Mouse (Mus musculus): Measurements from ENCODE around the gene Ldlrap1.
"Not testable (repeated sequence)": the region's sequence is repeated elsewhere in the genome, so short reads cannot be mapped to it uniquely, and the experiment has no call there.

The Ldlrap1 gene

DNA sequence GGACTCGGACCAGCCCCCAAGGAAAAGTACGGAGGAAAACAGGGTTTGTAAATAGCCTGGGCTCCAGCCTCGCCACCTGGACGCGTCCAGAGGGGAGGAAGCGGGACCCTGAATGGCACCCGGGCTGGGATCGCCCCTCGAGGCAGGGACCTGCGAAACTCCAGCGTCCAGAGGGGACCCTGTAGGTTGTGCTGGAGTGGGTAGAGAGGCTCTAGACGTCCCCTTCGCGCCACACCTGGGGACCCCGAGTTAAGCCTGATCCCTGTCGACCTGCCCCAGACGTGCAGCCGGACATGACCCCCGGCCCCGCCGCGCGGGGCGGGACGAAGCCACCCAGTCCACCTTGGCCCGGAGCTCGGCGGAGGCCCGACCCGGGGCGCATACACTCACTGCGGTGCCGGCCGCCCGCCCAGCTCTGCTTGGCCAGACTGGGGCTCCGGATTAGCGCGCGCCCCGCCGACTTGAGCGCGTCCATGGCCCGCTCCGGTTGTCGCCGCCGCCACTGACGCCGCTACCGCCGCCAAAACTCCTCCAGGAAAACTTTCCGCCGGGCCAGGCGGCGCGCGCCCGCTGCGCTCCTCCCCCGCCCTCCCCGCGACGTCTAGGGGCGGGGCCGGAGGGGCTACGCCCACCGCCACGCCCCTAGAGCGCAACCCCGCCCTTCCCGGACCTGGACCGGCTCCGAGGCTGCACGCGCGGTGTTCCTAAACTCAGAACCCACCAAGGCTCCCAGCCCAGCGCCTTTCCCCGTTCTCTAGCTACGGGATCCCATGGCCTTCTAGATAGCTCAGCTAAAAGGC, at the start of gene Ldlrap1:
Ldlrap1 (minus strand) TSS at position 599 of the 800 bp plus-strand sequence.
- DNase-seq (ENCODE audit: low spot score in 2 of 2): peak; percentile 74

- no peak for DNase-seq (ENCODE audit: low spot score in 2 of 2)
Measured at GRCm38 (mm10) chr4:134814229-134814571, 46.4 kb upstream of the Ldlrap1 start.

- DNase-seq (ENCODE audit: low spot score in 2 of 2): no peak
Measured at GRCm38 (mm10) chr4:134813406-134814228, 45.8 kb upstream of the Ldlrap1 start.

GRCm38 (mm10) chr4:134804765-134805164, 36.9 kb upstream of the Ldlrap1 start:
- DNase-seq (ENCODE audit: low spot score in 2 of 2): no peak

GRCm38 (mm10) chr4:134802765-134803164, 34.9 kb upstream of the Ldlrap1 start:
- DNase-seq (ENCODE audit: low spot score in 2 of 2): no peak

DNA sequence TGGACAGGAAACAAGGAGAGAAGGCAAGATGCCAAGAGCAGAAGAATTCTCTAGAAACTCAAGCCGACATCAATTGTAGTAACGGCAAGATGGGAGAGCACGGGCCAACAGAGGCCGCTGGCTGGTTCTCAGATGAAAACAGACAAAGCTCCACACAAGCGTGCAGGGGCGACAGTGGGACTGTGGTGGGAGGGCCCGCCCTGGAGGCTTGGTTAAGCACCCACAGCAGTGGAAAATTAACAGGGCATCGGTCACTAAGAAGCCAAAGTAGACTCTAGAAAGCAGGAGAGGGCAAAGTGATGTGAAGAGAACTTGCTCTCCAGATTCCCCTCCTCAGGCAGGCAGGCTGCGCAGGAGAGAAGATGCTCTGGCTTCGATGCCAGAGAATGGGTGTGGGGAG, 34.3 kb upstream of the Ldlrap1 start:
- DNase-seq (ENCODE audit: low spot score in 2 of 2): no peak

DNA sequence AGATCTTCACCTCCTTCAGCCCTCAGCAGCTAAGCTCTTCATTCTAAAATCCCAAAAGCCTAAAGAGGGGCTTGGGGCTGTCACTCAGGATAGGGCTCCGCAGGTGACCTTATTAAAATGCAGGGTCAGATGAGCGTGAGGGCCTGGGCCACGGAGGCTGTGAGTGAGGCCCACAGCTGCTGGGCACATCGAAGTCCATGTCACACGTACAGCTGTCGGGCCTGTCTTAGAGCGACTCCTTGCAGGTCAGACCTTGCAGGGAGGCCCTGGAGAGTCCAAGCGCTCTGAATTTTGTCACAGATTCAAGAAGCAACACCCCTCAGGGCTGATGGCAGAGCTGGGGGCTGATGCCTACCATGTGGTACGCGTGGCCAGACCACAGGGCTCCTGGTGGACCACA, 32.9 kb upstream of the Ldlrap1 start:
- DNase-seq (ENCODE audit: low spot score in 2 of 2): no peak

DNA sequence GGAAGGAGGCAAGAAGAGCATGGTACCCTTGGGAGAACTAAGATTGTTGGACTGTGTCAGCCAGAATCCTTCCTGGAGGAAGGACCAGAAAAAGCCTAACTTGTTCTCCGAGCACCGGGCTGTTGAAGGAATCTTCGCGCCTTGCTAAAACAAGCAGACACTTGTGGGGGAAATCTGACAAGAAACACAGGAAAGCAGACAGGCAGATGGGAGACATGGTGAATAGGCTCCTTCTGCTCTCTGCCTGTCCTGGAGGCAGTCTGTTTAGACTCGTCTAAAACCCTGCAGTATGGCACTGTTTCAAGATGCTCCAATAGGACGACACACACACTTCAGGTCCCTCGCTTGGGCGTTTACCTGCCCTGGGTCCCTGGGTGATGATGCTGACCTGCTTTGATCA, 32.3 kb upstream of the Ldlrap1 start:
- DNase-seq (ENCODE audit: low spot score in 2 of 2): no peak

GRCm38 (mm10) chr4:134799272-134799671, 31.4 kb upstream of the Ldlrap1 start:
- peak; percentile 53 to 56 for DNase-seq (ENCODE audit: low spot score in 2 of 2)

GRCm38 (mm10) chr4:134798861-134799260, 31.0 kb upstream of the Ldlrap1 start:
- DNase-seq (ENCODE audit: low spot score in 2 of 2): no peak

GRCm38 (mm10) chr4:134797621-134798020, 29.8 kb upstream of the Ldlrap1 start:
- no peak for DNase-seq (ENCODE audit: low spot score in 2 of 2)

- DNase-seq (ENCODE audit: low spot score in 2 of 2): peak; percentile 44 to 63
Measured at GRCm38 (mm10) chr4:134796581-134797361, 28.9 kb upstream of the Ldlrap1 start.

DNA sequence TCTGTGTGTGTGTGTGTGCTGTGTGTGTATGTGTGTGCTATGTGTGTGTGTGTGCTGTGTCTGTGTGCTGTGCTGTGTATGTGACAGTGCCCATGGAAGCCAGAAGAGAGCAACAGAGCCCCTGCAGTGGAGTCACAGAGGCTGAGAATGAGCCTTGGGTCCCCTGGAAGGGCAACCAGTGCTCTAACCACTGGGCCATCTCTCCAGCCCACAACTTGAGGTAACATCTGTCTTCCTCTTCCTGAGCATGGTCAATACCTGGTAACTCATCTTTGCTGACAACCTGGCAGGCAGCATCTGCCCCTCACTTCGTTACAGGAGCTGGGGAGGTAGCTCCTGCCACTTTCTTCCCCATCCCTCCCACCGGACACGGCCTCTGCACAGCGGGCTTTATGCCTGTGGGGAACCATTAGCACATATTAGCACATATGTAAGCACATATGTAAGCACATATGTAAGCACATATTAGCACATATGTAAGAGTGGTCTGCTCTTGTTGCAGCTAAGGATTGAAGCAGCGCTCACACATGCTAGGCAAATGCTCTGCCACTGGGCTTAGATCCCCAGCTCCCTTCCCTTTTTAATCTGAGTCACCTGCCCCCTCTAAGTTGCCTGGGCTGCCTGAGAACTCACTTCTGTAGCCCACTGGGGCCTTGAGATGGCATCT, 28.1 kb upstream of the Ldlrap1 start:
- no peak for DNase-seq (ENCODE audit: low spot score in 2 of 2)

DNA sequence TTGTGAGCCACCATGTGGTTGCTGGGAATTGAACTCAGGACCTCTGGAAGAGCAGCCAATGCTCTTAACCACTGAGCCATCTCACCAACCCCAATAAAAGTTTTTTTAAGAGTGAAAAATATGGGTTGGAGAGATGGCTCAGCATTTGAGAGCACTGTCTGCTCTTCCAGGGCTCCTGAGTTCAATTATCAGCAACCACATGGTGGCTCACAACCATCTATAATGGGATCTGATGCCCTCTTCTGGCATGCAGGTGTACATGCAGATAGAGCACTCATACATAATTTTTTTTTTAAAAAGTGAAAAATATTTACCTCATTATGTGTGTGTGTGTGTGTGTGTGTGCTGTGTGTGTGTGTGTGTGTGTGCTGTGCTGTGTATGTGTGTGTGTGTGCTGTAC, 27.1 kb upstream of the Ldlrap1 start:
- not testable (repeated sequence) for DNase-seq (ENCODE audit: low spot score in 2 of 2)

DNA sequence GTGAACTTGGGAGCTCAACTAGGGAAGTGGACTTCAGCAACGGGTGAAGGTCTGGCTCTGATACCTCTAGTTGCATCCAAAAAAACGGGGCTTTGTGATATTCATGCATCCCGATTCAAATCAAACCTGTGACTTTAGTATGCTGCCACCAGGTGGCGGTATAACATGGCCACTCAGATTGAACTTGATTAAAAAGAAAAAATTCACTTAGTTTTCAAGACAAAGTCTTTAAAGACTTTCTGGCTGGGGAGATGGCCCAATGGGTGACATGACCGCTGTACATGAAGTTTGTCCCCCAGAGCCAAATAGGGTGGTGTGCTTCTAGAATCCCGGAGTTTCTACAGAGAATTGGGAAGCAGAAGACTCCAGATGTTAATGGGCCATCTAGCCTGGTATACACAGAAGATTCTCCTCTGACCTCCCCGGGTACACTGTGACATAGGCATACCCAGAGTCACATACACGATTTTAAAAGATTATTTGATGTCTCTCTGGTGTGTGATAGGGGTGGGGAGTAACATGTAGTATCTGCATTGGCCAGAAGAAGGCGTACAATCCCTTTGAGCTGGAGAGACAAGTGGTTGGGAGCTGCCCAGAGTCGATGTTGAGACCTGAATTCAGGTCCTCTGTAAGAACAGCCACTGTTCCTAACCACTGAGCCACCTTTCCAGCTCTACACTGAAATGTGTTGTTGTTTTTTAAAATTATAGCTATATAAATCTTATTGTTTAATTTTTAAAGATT, 25.6 kb upstream of the Ldlrap1 start:
- DNase-seq (ENCODE audit: low spot score in 2 of 2): peak in 1 of 2 experiments; percentile 46

GRCm38 (mm10) chr4:134791731-134792130, 23.9 kb upstream of the Ldlrap1 start:
- DNase-seq (ENCODE audit: low spot score in 2 of 2): no peak

DNA sequence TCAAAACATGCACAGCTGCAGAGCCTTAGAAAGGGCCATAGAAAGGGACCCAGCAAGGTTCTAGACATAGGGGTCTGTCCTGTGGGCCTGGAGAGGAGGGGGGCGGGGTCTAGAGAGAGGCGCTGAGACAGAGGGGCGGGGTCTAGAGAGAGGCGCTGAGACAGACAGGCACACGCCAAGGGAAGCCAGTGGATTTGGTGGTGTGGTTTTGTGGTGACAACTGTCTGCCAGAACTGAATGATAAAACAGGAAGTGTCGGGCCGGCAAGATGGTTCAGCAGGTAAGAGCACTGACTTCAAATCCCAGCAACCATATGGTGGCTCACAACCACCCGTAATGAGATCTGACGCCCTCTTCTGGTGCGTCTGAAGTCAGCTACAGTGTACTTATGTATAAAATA, 19.1 kb upstream of the Ldlrap1 start:
- DNase-seq (ENCODE audit: low spot score in 2 of 2): peak; percentile 76 to 78

DNA sequence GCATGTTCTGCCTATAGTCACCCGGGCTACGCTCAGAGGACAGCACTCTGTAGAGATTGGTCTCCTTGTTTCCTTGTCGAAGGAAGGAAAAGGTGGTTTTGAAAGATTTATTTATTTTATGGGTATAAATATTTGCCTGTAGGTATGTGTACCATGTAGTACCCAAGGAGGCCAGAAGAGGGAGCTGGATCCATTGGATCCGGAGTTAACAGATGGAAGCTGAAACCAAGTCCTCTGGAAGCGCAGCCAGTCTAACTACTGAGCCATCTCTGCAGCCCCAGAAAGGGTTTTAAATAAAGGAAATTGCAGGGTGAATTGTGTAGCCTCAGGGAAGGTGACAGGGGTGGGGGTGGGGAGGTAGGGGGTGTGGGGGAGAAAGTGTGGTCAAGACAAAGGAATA, 16.9 kb upstream of the Ldlrap1 start:
- no peak for DNase-seq (ENCODE audit: low spot score in 2 of 2)

DNA sequence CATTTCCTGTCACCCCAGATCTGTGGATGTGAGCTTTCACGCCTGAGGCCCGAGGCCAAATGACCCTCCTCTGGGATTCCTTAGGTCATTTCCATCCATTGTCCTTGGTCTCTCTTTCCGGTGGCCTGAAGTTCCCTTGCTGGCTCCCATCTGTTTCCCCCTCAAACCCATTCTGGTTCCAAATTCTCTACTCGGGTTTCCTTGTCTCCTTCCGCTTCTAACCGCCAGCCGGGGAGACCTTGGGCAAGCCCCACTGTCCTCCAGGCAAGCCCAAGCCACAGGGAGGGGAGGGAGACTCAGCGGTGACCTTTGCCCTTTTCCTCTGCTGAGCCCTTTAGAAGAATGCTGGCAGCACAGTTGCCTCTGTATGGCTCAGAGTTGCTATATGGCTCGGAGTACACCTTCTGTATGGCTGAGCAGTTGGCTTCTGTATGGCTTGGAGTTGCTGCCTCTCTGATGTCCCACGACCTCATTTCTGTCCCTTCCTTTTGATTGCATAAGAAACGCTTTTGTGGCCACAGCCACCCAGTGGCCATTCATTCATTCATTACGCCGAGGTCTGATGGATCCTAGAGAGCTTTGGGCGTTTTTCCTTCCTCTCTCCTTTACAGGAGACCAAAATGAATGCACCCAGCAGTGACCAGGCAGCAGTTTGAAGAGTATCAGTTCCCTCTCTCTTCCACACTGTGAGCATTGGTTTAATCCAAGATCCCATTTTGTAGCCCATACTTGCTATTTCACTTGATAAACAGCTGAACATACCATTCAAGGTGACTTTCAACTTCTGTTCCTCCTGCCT, 11.5 kb upstream of the Ldlrap1 start:
- DNase-seq (ENCODE audit: low spot score in 2 of 2): no peak

DNA sequence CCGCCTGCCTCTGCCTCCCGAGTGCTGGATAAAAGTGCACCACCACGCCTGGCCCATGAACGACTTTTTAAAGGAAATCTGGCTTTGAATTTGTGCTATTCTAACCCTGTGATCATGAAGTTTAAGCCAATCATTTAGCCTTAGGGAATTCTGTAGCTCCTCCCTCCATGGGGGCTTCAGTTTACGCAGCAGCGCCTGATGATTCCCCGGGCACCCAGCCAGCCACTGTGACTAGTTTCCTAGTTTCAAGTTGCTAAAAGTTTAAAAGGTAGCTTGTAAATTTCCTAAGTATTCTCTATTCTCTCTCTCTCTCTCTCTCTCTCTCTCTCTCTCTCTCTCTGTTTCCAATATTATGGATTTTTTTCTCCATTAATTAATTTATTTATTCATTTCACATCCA, 8.4 kb upstream of the Ldlrap1 start:
- DNase-seq (ENCODE audit: low spot score in 2 of 2): no peak
